Mouse (Mus musculus) right cerebral cortex, adult 18-20 months (tissue): Measurements from ENCODE around the gene Ascl3.

Experiments
- DNase-seq: peaks from one replicate; pipeline ENCODE4 v3.0.0; 2022; ENCODE audit warnings: mixed read lengths

Gene Ascl3

GRCm38 (mm10) chr7:109708961-109709382 lies 22.6 kb downstream of the Ascl3 start:
- no peak for DNase-seq

- DNase-seq, result peak; percentile 29
These were observed 24.3 kb downstream of the Ascl3 start for GRCm38 (mm10) chr7:109707023-109707785.

GRCm38 (mm10) chr7:109704461-109704860 lies 27.1 kb downstream of the Ascl3 start:
- DNase-seq, result no peak

- no peak for DNase-seq
These were observed 27.5 kb downstream of the Ascl3 start for GRCm38 (mm10) chr7:109704016-109704377.

GRCm38 (mm10) chr7:109703190-109704015 lies 28.1 kb downstream of the Ascl3 start, which contains the start of the genes St5 and Akip1:
TSS of gene St5 (minus strand) at chr7:109703605.
TSS of gene Akip1 (plus strand) at chr7:109703690.
- DNase-seq, result peak; percentile 94

GRCm38 (mm10) chr7:109702721-109703120 lies 28.8 kb downstream of the Ascl3 start:
- no peak for DNase-seq

GRCm38 (mm10) chr7:109700213-109700612 lies 31.3 kb downstream of the Ascl3 start:
- no peak for DNase-seq

GRCm38 (mm10) chr7:109695339-109695726 lies 36.2 kb downstream of the Ascl3 start:
- no peak for DNase-seq

- DNase-seq, result no peak
These were observed 36.8 kb downstream of the Ascl3 start for GRCm38 (mm10) chr7:109694576-109695338.

- DNase-seq, result no peak
These were observed 40.6 kb downstream of the Ascl3 start for GRCm38 (mm10) chr7:109690961-109691360.

GRCm38 (mm10) chr7:109690101-109690500 lies 41.4 kb downstream of the Ascl3 start:
- DNase-seq, result no peak

- no peak for DNase-seq
These were observed 44.9 kb downstream of the Ascl3 start for GRCm38 (mm10) chr7:109686585-109687128.

- DNase-seq, result no peak
These were observed 50.6 kb downstream of the Ascl3 start for GRCm38 (mm10) chr7:109680879-109681278.

GRCm38 (mm10) chr7:109680284-109680683 lies 51.2 kb downstream of the Ascl3 start:
- no peak for DNase-seq
